Mouse (Mus musculus): ENCODE results near the gene Myo19.

GRCm38 (mm10) chr11:84870337-84871043 is 9.5 kb upstream of the Myo19 start, which contains the start of gene Ggnbp2:
- no peak for TF ChIP-seq CTCF (IDR thresholded peaks at IDR 0.05; ENCODE audit: low read depth)
- peak; percentile 96 for TF ChIP-seq EP300 (optimal IDR thresholded peaks at IDR 0.05)
